Mouse (Mus musculus) liver, embryonic 14.5 days (tissue): ENCODE results near the gene Artn.

Experiments
- CTCF ChIP-seq: IDR thresholded peaks from 2 replicates; pipeline ENCODE4 v1.5.1; 2016; ENCODE audit warnings: antibody characterized with exemption, low read depth, control low read depth
- EP300 ChIP-seq: IDR thresholded peaks from 2 replicates; pipeline ENCODE4 v1.6.1; 2016; ENCODE audit warnings: antibody characterized with exemption, low read depth

DNA sequence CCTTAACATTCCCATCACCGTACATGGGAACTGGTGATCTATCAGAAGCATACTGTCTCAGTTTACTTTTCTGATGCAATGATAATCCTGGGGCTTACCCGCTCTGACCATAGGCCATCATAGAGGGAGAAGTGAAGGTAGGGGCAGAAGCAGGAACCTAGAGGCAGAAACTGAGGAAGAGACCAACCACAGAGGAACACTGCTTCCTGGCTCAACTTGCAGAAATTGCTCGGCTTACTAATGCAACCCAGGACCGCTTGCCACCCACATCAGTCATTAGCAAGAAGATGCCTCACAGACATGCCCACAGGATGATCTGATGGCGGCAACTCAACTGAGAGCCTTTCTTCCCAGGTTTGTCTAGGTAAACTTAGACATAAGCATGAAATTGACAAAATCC, 10.8 kb downstream of the Artn start:
- TF ChIP-seq CTCF (no peak), EP300 (no peak)
